Mouse (Mus musculus): Measurements from ENCODE around the gene Tln1. TPM values are rescaled to one million over a fixed set of nuclear protein-coding genes. Genes with fewer than 3 reads are reported as not detected.

Tln1 gene
- polyA plus RNA-seq, 1 experiment, result 78.0 TPM

DNA sequence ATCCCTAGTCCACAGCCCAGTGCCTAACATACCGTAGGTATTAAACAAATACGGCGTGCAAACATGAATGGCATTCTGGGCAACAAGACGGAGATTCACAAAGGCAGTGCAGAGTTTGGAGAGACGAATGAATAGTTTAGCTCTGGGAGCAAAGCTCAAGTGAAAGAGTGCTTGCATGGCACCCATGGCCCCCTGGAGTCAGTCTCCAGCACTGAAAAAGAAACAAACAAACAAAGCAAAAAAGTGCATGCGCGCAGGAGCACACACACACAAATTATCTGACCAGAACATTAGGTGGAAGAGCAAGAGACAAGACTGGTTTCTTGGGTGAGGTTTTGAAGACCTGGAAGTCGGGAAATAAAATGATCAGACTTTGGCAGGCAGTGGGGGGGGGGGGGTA, 56.4 kb downstream of the Tln1 start:
- H3K27me3 ChIP-seq (ENCODE audit: control insufficient read depth, insufficient read depth, low read length), result no peaks in the 10 kb centered on the region
- H3K4me1 ChIP-seq (ENCODE audit: control insufficient read depth, insufficient read depth, insufficient read length, low read length), result peaks cover 21% of the 10 kb centered on the region; the same call in 1 of the 2 replicates
- 0 out of 2 replicates have a peak, but pooled peaks cover 2% of the 10 kb centered on the region for H3K36me3 ChIP-seq (ENCODE audit: control insufficient read depth, insufficient read depth, low read length)
- WGBS, result 47% methylated on average over 8 of the region's 8 CpGs
- peak overlapping the region; percentile 71 for H3K27ac ChIP-seq (ENCODE audit: insufficient read depth, low read depth, low read length)
- no peak overlapping the region for H3K4me3 ChIP-seq (ENCODE audit: low read depth, low read length)
- TF ChIP-seq CTCF (IDR thresholded peaks at IDR 0.05; ENCODE audit: extremely low read depth, insufficient read length, insufficient replicate concordance, low read depth, low read length), result no peak
- TF ChIP-seq POLR2A (IDR thresholded peaks at IDR 0.05; ENCODE audit: low read depth, low read length), result no peak

DNA sequence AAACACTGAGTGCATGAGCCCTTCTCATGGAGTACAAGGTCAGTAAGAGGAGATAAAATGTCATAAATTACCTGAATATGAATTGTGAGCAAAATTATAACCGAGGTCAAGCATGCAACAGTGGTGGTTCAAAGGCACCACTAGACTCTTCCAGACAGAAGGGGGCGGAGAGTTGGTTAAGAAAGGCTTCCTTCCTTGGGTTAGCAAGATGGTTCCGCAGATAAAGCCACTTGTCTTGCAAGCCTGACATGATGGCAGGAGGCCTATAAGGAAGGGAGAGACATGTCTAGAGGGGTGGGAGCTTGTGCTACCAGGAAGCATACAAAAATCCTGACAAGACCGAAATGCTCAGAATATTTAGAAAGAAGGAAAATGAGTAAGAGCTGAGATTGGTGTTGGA, 58.2 kb downstream of the Tln1 start:
- TF ChIP-seq POLR2A (IDR thresholded peaks at IDR 0.05; ENCODE audit: low read depth, low read length), result no peak
- no peak for TF ChIP-seq CTCF (IDR thresholded peaks at IDR 0.05; ENCODE audit: extremely low read depth, insufficient read length, insufficient replicate concordance, low read depth, low read length)
- H3K4me3 ChIP-seq (ENCODE audit: low read depth, low read length), result no peak overlapping the region
- H3K36me3 ChIP-seq (ENCODE audit: control insufficient read depth, insufficient read depth, low read length), result 0 out of 2 replicates have a peak, but pooled peaks cover 2% of the 10 kb centered on the region
- H3K4me1 ChIP-seq (ENCODE audit: control insufficient read depth, insufficient read depth, insufficient read length, low read length), result peaks cover 16% of the 10 kb centered on the region; the same call in 1 of the 2 replicates
- peak overlapping the region; percentile 57 for H3K27ac ChIP-seq (ENCODE audit: insufficient read depth, low read depth, low read length)
- WGBS, result 47% methylated on average over 4 of the region's 4 CpGs
- H3K27me3 ChIP-seq (ENCODE audit: control insufficient read depth, insufficient read depth, low read length), result no peaks in the 10 kb centered on the region

DNA sequence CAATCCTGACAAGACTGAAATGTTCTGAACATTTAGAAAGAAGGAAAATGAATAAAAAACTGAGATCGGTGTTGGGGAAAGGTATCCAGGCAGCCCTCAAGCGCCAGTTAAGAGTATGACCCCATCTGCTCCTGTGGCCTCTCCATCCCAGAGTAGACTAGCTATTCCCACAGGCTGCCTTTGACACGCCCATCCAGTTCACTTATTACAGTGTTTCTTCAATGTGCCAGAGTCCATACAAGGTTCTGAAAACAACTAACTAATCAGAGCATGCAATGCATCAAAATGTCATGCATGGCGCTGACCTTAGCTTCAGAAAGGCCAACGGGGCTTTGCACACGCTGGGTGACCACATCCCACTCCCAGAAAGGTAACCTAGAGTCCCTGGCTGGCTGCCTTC, 59.0 kb downstream of the Tln1 start:
- WGBS, result 45% methylated on average over 6 of the region's 6 CpGs
- Histone ChIP-seq H3K27ac (ENCODE audit: insufficient read depth, low read depth, low read length) (peak overlapping the region; percentile 90), H3K36me3 (ENCODE audit: control insufficient read depth, insufficient read depth, low read length) (0 out of 2 replicates have a peak, but pooled peaks cover 2% of the 10 kb centered on the region), H3K4me1 (ENCODE audit: control insufficient read depth, insufficient read depth, insufficient read length, low read length) (peaks cover 19% of the 10 kb centered on the region; the same call in 1 of the 2 replicates), H3K27me3 (ENCODE audit: control insufficient read depth, insufficient read depth, low read length) (no peaks in the 10 kb centered on the region), H3K4me3 (ENCODE audit: low read depth, low read length) (no peak overlapping the region)
- TF ChIP-seq POLR2A (IDR thresholded peaks at IDR 0.05; ENCODE audit: low read depth, low read length), result no peak
- TF ChIP-seq CTCF (IDR thresholded peaks at IDR 0.05; ENCODE audit: extremely low read depth, insufficient read length, insufficient replicate concordance, low read depth, low read length), result no peak

DNA sequence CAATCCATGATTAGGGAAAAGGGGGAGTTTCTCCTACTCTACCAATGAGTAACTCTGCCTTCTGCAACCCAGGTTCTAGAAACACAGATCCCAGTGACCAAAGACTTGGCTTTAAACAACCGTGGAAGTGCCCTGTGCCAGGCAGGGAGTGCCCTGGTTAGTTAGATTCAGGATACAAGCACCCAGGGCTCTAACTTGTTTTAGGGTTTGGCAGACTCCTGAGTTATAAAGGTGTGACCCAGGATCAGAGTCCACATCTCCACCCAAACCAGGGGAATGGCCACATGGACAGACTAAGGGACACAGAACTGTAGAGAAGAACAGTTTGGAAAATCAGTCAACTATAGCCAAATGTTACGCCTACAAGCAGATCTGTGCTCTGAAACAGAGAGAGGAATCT, 59.5 kb downstream of the Tln1 start:
- Histone ChIP-seq H3K27me3 (ENCODE audit: control insufficient read depth, insufficient read depth, low read length) (no peaks in the 10 kb centered on the region), H3K27ac (ENCODE audit: insufficient read depth, low read depth, low read length) (peak overlapping the region; percentile 90)

DNA sequence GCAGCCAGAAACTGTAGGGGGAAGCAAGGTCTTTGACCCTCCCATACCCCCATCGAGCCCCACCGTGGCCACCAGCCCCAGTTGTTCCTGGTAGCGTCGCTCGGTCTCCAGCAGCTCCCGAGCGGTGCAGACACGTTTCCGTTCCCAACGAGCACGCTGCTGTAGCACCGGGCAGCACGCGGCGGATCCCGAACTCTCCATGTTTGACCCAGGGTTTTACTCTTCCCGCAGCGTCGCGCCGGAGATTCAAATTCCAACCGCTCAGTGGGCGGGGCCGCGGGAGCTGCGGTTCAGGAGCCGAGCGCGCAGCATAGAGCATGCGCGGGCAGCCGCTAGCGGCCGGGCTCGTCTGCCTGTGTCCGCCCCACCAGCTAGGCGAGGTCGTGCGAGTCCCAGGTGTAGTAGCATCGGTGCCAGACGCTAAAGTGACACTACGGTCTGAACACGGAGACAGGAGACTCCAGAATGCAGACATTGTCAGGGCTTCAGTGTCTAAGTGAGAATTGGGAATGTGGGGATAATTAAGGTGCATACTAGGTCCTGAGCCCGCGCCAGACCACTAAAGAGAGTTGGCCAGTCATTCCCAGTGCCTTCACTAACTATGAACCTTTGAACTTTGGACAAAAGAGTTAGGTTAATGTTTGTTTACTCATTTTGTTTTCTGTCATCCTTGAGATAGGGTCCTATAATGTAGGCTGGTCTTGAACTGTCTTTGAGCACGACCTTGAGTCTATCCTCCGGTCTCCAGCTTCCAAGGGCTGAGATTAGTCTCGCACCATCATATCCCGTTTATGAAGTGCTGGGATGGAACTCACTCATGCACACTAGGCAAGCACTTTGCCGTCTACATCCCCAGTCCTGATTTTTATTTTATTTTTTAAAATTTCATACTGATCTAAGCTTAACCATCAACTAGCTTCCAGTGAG, 62.8 kb downstream of the Tln1 start, which contains the start of gene Arhgef39:
Gene Arhgef39, minus strand, starts transcription at position 289 of the 927 bp plus-strand sequence.
- Histone ChIP-seq H3K27me3 (ENCODE audit: control insufficient read depth, insufficient read depth, low read length) (no peaks in the 10 kb centered on the region), H3K4me1 (ENCODE audit: control insufficient read depth, insufficient read depth, insufficient read length, low read length) (peaks cover 22% of the 10 kb centered on the region), H3K27ac (ENCODE audit: insufficient read depth, low read depth, low read length) (peak within 1 kb of the TSS; percentile 80), H3K36me3 (ENCODE audit: control insufficient read depth, insufficient read depth, low read length) (peaks cover 8% of the 10 kb centered on the region; the same call in 1 of the 2 replicates), H3K4me3 (ENCODE audit: low read depth, low read length) (peak within 1 kb of the TSS; percentile 67)
- TF ChIP-seq CTCF (IDR thresholded peaks at IDR 0.05; ENCODE audit: extremely low read depth, insufficient read length, insufficient replicate concordance, low read depth, low read length), result 0 out of 2 replicates have a peak, but pooled peaks have one; percentile 2
- TF ChIP-seq POLR2A (IDR thresholded peaks at IDR 0.05; ENCODE audit: low read depth, low read length), result peak; percentile 42; the same call in 1 of the 2 replicates
- WGBS, result 4% methylated on average over 50 of the region's 50 CpGs

More for the DNA sequence above, 59.5 kb downstream of the Tln1 start:
- 31% methylated on average over 2 of the region's 2 CpGs for WGBS
- Histone ChIP-seq H3K36me3 (ENCODE audit: control insufficient read depth, insufficient read depth, low read length) (0 out of 2 replicates have a peak, but pooled peaks cover 2% of the 10 kb centered on the region), H3K4me3 (ENCODE audit: low read depth, low read length) (no peak overlapping the region), H3K4me1 (ENCODE audit: control insufficient read depth, insufficient read depth, insufficient read length, low read length) (peaks cover 20% of the 10 kb centered on the region; the same call in 1 of the 2 replicates)
- TF ChIP-seq POLR2A (IDR thresholded peaks at IDR 0.05; ENCODE audit: low read depth, low read length) (no peak), CTCF (IDR thresholded peaks at IDR 0.05; ENCODE audit: extremely low read depth, insufficient read length, insufficient replicate concordance, low read depth, low read length) (no peak)

DNA sequence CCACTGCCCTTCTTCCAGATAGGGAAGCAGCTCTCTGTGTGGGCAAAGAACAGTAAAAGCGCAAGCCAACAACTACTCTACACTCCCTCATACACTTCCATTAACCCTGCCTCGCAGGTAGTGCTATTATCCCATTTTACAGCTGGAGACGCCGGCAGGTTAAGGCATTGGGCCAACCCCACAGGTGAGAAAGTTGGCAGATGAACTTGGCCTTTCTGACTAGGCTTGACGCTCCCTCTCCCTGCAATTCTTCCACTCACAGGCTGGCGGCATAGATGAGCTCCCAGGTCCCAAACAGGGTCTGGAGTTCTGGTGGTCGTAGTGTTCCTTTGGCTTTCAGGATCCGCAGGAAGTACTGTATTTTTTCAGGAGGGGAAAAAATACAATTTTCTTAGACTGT, 63.5 kb downstream of the Tln1 start:
- Histone ChIP-seq H3K27ac (ENCODE audit: insufficient read depth, low read depth, low read length) (0 out of 2 replicates have a peak overlapping the region, but pooled peaks have one; percentile 4), H3K36me3 (ENCODE audit: control insufficient read depth, insufficient read depth, low read length) (peaks cover 8% of the 10 kb centered on the region; the same call in 1 of the 2 replicates), H3K27me3 (ENCODE audit: control insufficient read depth, insufficient read depth, low read length) (no peaks in the 10 kb centered on the region), H3K4me3 (ENCODE audit: low read depth, low read length) (peak overlapping the region; percentile 67), H3K4me1 (ENCODE audit: control insufficient read depth, insufficient read depth, insufficient read length, low read length) (peaks cover 21% of the 10 kb centered on the region)
- 6% methylated on average over 8 of the region's 8 CpGs for WGBS
- TF ChIP-seq CTCF (IDR thresholded peaks at IDR 0.05; ENCODE audit: extremely low read depth, insufficient read length, insufficient replicate concordance, low read depth, low read length) (peak; percentile 24; the same call in 1 of the 2 replicates), POLR2A (IDR thresholded peaks at IDR 0.05; ENCODE audit: low read depth, low read length) (no peak)

DNA sequence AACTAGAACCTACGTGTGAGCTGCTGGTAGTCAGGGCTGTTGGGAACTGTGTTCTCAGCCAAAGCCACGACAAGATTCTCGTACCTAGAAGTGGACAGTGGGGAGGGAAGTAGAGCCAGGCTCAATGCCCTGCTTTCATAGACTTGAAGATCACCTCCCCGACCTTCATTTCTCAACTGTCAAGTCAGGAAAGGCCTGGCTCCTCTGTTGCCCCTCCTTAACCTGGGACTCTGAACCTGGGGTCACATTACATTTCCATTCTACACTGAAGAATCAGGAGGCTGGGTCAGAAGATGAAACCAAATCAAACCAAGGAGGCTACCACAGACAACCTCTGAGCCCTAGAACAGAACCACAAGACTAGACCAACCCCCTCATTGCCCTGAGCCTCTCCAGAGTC, 64.5 kb downstream of the Tln1 start:
- H3K27ac ChIP-seq (ENCODE audit: insufficient read depth, low read depth, low read length), result no peak overlapping the region
- WGBS, result 68% methylated on average over 4 of the region's 4 CpGs
- no peak for TF ChIP-seq CTCF (IDR thresholded peaks at IDR 0.05; ENCODE audit: extremely low read depth, insufficient read length, insufficient replicate concordance, low read depth, low read length)
- no peak for TF ChIP-seq POLR2A (IDR thresholded peaks at IDR 0.05; ENCODE audit: low read depth, low read length)
- peaks cover 15% of the 10 kb centered on the region for H3K4me1 ChIP-seq (ENCODE audit: control insufficient read depth, insufficient read depth, insufficient read length, low read length)
- H3K27me3 ChIP-seq (ENCODE audit: control insufficient read depth, insufficient read depth, low read length), result no peaks in the 10 kb centered on the region
- peaks cover 8% of the 10 kb centered on the region; the same call in 1 of the 2 replicates for H3K36me3 ChIP-seq (ENCODE audit: control insufficient read depth, insufficient read depth, low read length)
- H3K4me3 ChIP-seq (ENCODE audit: low read depth, low read length), result no peak overlapping the region
